Comparison of ENCODE assay signal across 14 mouse cellular contexts in the genomic region with DNA sequence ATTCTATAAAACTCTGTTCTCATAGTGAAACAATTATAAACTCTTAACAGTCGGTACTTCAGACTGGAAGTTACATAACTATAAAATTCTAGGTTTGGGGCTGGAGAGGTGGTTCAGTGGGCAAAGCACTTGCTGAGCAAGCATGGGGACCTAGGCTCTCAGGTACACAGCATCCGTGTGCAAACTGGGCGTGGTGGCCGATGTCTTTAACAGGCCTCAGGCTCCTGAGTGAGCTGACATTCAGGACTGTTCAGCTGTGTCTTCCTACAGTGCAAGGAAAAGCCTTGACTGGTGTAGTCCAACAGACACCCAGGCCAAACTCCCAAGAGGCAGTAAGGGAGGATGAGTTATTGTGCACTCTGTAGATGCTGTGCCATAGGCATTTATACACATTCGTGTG. TPM values are rescaled to one million over a fixed set of nuclear protein-coding genes. Genes with fewer than 3 reads are reported as not detected.
DNase-seq lines count a peak whose midpoint lies in the region; ATAC-seq and TF ChIP-seq lines count a peak whose summit lies in the region.
"Had no signal": no experiment of that assay in that cellular context is flagged by ENCODE, and none has a peak within 500 bp of the region (broad histone marks: within the 10 kb centered on the region; RNA-seq: fewer than 3 reads in every experiment).

No protein-coding gene starts in this region.

- DNase-seq in hindbrain, embryonic 14.5 days (ENCODE audit: low spot score): no peak
- no peak for DNase-seq in midbrain, postnatal 0 days (ENCODE audit: low spot score)
- DNase-seq in naive thymus-derived CD4-positive, alpha-beta T cell, adult 2 months (ENCODE audit: low read depth): peak; percentile 32
- no peak for DNase-seq in kidney, adult 11 months
- DNase-seq: kidney, postnatal 10 days; layer of hippocampus, postnatal 36 days; spleen, adult 18-20 months; thymus, adult 18-20 months had no signal

- no peak overlapping the region for H3K4me3 ChIP-seq in hindbrain, embryonic 13.5 days
- H3K4me3 ChIP-seq in hindbrain, embryonic 14.5 days (replicated peaks; ENCODE audit: low read length): no peak overlapping the region
- H3K4me3 ChIP-seq in midbrain, embryonic 16.5 days (ENCODE audit: low read depth, low read length): no peak overlapping the region
- H3K4me3 ChIP-seq in midbrain, postnatal 0 days (ENCODE audit: low read depth, low read length): no peak overlapping the region
- H3K4me3 ChIP-seq in kidney, embryonic 15.5 days (replicated peaks): no peak overlapping the region
- H3K4me3 ChIP-seq: limb, embryonic 13.5 days had no signal

- ATAC-seq in hindbrain, embryonic 13.5 days (ENCODE audit: low FRiP score): no peak
- ATAC-seq in hindbrain, embryonic 14.5 days (ENCODE audit: low FRiP score): no peak
- ATAC-seq in midbrain, embryonic 16.5 days: no peak
- ATAC-seq in midbrain, postnatal 0 days (ENCODE audit: low FRiP score): no peak
- peak; percentile 19 for ATAC-seq in inflammation-experienced regulatory T-cells, adult 6 months
- ATAC-seq in kidney, embryonic 15.5 days (replicated peaks; ENCODE audit: low FRiP score): no peak

- TF ChIP-seq CTCF in midbrain, postnatal 0 days (IDR thresholded peaks at IDR 0.05): no peak

- H3K27ac ChIP-seq in hindbrain, embryonic 13.5 days: peak overlapping the region; percentile 44
- H3K27ac ChIP-seq in hindbrain, embryonic 14.5 days: no peak overlapping the region
- 0 out of 2 replicates have a peak overlapping the region, but pooled peaks have one; percentile 20 for H3K27ac ChIP-seq in midbrain, embryonic 16.5 days (ENCODE audit: low read length)
- H3K27ac ChIP-seq in midbrain, postnatal 0 days (ENCODE audit: low read depth, low read length): no peak overlapping the region
- H3K27ac ChIP-seq in kidney, embryonic 15.5 days: no peak overlapping the region
- H3K27ac ChIP-seq: limb, embryonic 13.5 days had no signal

- H3K4me2 ChIP-seq in hindbrain, embryonic 13.5 days: no peak overlapping the region
- H3K4me2 ChIP-seq in hindbrain, embryonic 14.5 days (replicated peaks): no peak overlapping the region
- H3K4me2 ChIP-seq in midbrain, embryonic 16.5 days (ENCODE audit: low read length): no peak overlapping the region
- H3K4me2 ChIP-seq in midbrain, postnatal 0 days (ENCODE audit: low read depth, low read length, poor library complexity, severe bottlenecking): no peak overlapping the region
- no peak overlapping the region for H3K4me2 ChIP-seq in kidney, embryonic 15.5 days
- H3K4me2 ChIP-seq: limb, embryonic 13.5 days had no signal

- peaks cover 32% of the 10 kb centered on the region for H3K36me3 ChIP-seq in hindbrain, embryonic 13.5 days
- peaks cover 31% of the 10 kb centered on the region for H3K36me3 ChIP-seq in hindbrain, embryonic 14.5 days (replicated peaks; ENCODE audit: control insufficient read depth, insufficient read depth)
- H3K36me3 ChIP-seq in midbrain, embryonic 16.5 days (ENCODE audit: control insufficient read depth, insufficient read depth, low read length): peaks cover 2% of the 10 kb centered on the region; the same call in 1 of the 2 replicates
- H3K36me3 ChIP-seq in midbrain, postnatal 0 days (ENCODE audit: insufficient read depth, low read length): no peaks in the 10 kb centered on the region
- H3K36me3 ChIP-seq in kidney, embryonic 15.5 days: peaks cover 9% of the 10 kb centered on the region; the same call in 1 of the 2 replicates

- H3K4me1 ChIP-seq in hindbrain, embryonic 13.5 days (replicated peaks): no peaks in the 10 kb centered on the region
- no peaks in the 10 kb centered on the region for H3K4me1 ChIP-seq in hindbrain, embryonic 14.5 days (replicated peaks; ENCODE audit: control insufficient read depth, insufficient read depth, low read length)
- no peaks in the 10 kb centered on the region for H3K4me1 ChIP-seq in midbrain, embryonic 16.5 days (ENCODE audit: control insufficient read depth, insufficient read depth, low read length)
- no peaks in the 10 kb centered on the region for H3K4me1 ChIP-seq in midbrain, postnatal 0 days (ENCODE audit: insufficient read depth, low read length)
- no peaks in the 10 kb centered on the region for H3K4me1 ChIP-seq in kidney, embryonic 15.5 days

- WGBS in hindbrain, embryonic 13.5 days: 90% methylated on average over 5 of the region's 5 CpGs
- 90% methylated on average over 5 of the region's 5 CpGs for WGBS in hindbrain, embryonic 14.5 days
- 74% methylated on average over 5 of the region's 5 CpGs for WGBS in midbrain, embryonic 16.5 days
- 79% methylated on average over 5 of the region's 5 CpGs for WGBS in midbrain, postnatal 0 days
- 80% methylated on average over 5 of the region's 5 CpGs for whole genome bisulfite sequencing in kidney, embryonic 15.5 days

- no peaks in the 10 kb centered on the region for H3K9me3 ChIP-seq in hindbrain, embryonic 13.5 days
- no peaks in the 10 kb centered on the region for H3K9me3 ChIP-seq in hindbrain, embryonic 14.5 days (ENCODE audit: control insufficient read depth, low read length)
- no peaks in the 10 kb centered on the region for H3K9me3 ChIP-seq in midbrain, embryonic 16.5 days (replicated peaks; ENCODE audit: control insufficient read depth, low read length, poor library complexity, severe bottlenecking)
- no peaks in the 10 kb centered on the region for H3K9me3 ChIP-seq in midbrain, postnatal 0 days (ENCODE audit: low read length)
- no peaks in the 10 kb centered on the region for H3K9me3 ChIP-seq in kidney, embryonic 15.5 days (replicated peaks)
- H3K9me3 ChIP-seq: limb, embryonic 13.5 days had no signal

- no peaks in the 10 kb centered on the region for H3K27me3 ChIP-seq in hindbrain, embryonic 13.5 days
- H3K27me3 ChIP-seq in hindbrain, embryonic 14.5 days (ENCODE audit: control insufficient read depth, insufficient read depth, low read length): no peaks in the 10 kb centered on the region
- no peaks in the 10 kb centered on the region for H3K27me3 ChIP-seq in midbrain, embryonic 16.5 days (ENCODE audit: control insufficient read depth, insufficient read depth, low read depth, low read length)
- no peaks in the 10 kb centered on the region for H3K27me3 ChIP-seq in midbrain, postnatal 0 days (ENCODE audit: insufficient read depth, low read length)
- H3K27me3 ChIP-seq in kidney, embryonic 15.5 days: no peaks in the 10 kb centered on the region
- H3K27me3 ChIP-seq: CH12.LX; limb, embryonic 13.5 days had no signal

- H3K9ac ChIP-seq in hindbrain, embryonic 13.5 days: no peak overlapping the region
- H3K9ac ChIP-seq in hindbrain, embryonic 14.5 days: no peak overlapping the region
- no peak overlapping the region for H3K9ac ChIP-seq in midbrain, embryonic 16.5 days (ENCODE audit: low read depth, low read length)
- H3K9ac ChIP-seq in midbrain, postnatal 0 days (replicated peaks; ENCODE audit: low read length, poor library complexity, severe bottlenecking): no peak overlapping the region
- H3K9ac ChIP-seq in kidney, embryonic 15.5 days: no peak overlapping the region
- H3K9ac ChIP-seq: limb, embryonic 13.5 days had no signal

RNA-seq across cellular contexts. Expression of gene Shld1, which starts 10.5 kb away (rescaled TPM):
- polyA plus RNA-seq in hindbrain, embryonic 13.5 days (2015; fragmentation: Nextera tagmentation; extraction: Ambion mirVana): 22.5 and 25.5 TPM in 2 replicates
- 21.9 and 23.3 TPM in 2 replicates for polyA plus RNA-seq in hindbrain, embryonic 14.5 days (2014; fragmentation: Nextera tagmentation; extraction: Ambion mirVana)
- 20.6 and 21.7 TPM in 2 replicates for polyA plus RNA-seq in midbrain, embryonic 16.5 days (2015; fragmentation: Nextera tagmentation; extraction: Ambion mirVana)
- 16.0 and 17.1 TPM in 2 replicates for total RNA-seq in midbrain, postnatal 0 days (2014; rRNA removed)
- polyA plus RNA-seq in midbrain, postnatal 0 days (2015; fragmentation: Nextera tagmentation; extraction: Ambion mirVana): 15.7 and 17.1 TPM in 2 replicates
- polyA plus RNA-seq in inflammation-experienced regulatory T-cells, adult 6 months (2017; shearing (Covaris generic)): 10 to 100 TPM; 14.9 to 43.3 (median 35.0) TPM
- polyA plus RNA-seq in kidney, embryonic 15.5 days (2015; fragmentation: Nextera tagmentation; extraction: Ambion mirVana): 15.2 and 16.2 TPM in 2 replicates

Comparison
In these comparisons a context has a peak if more than half of its experiments do, and no peak if none do; other contexts are left out.
1. H3K27ac ChIP-seq: peak in hindbrain, embryonic 13.5 days (single experiment) and midbrain, embryonic 16.5 days (single experiment); none in hindbrain, embryonic 14.5 days (single experiment), midbrain, postnatal 0 days (single experiment) and kidney, embryonic 15.5 days (single experiment).